Mouse (Mus musculus): ENCODE measurements around the gene Dst. TPM values are rescaled to one million over a fixed set of nuclear protein-coding genes. Genes with fewer than 3 reads are reported as not detected.

Dst gene
- polyA plus RNA-seq, 1 experiment from 2014 or later, result 37.7 TPM

GRCm38 (mm10) chr1:34218801-34219200, 310.8 kb downstream of the Dst start:
- ATAC-seq (ENCODE audit: low FRiP score), result no peak
- Histone ChIP-seq H3K4me1 (replicated peaks) (no peaks in the 10 kb centered on the region), H3K36me3 (peaks cover 66% of the 10 kb centered on the region), H3K27me3 (no peaks in the 10 kb centered on the region), H3K4me2 (no peak overlapping the region), H3K4me3 (no peak overlapping the region), H3K27ac (no peak overlapping the region), H3K9ac (no peak overlapping the region), H3K9me3 (no peaks in the 10 kb centered on the region)
- WGBS, result 91% methylated on average over 9 of the region's 9 CpGs

GRCm38 (mm10) chr1:34220094-34220601, 312.1 kb downstream of the Dst start:
- no peak overlapping the region for H3K4me2 ChIP-seq
- WGBS, result 91% methylated on average over 11 of the region's 11 CpGs
- H3K27me3 ChIP-seq, result no peaks in the 10 kb centered on the region
- H3K4me1 ChIP-seq (replicated peaks), result no peaks in the 10 kb centered on the region
- ATAC-seq (ENCODE audit: low FRiP score), result no peak
- H3K9ac ChIP-seq, result no peak overlapping the region
- no peak overlapping the region for H3K4me3 ChIP-seq
- H3K27ac ChIP-seq, result no peak overlapping the region
- no peaks in the 10 kb centered on the region for H3K9me3 ChIP-seq
- H3K36me3 ChIP-seq, result peaks cover 66% of the 10 kb centered on the region

GRCm38 (mm10) chr1:34223866-34224265, 315.8 kb downstream of the Dst start:
- Histone ChIP-seq H3K4me1 (replicated peaks) (no peaks in the 10 kb centered on the region), H3K4me2 (no peak overlapping the region), H3K9ac (no peak overlapping the region), H3K36me3 (peaks cover 83% of the 10 kb centered on the region), H3K4me3 (no peak overlapping the region), H3K27me3 (no peaks in the 10 kb centered on the region), H3K9me3 (no peaks in the 10 kb centered on the region), H3K27ac (no peak overlapping the region)
- ATAC-seq (ENCODE audit: low FRiP score), result no peak
- WGBS, result 92% methylated on average over 11 of the region's 11 CpGs

GRCm38 (mm10) chr1:34227676-34228075, 319.7 kb downstream of the Dst start:
- Histone ChIP-seq H3K4me1 (replicated peaks) (no peaks in the 10 kb centered on the region), H3K27me3 (no peaks in the 10 kb centered on the region), H3K4me2 (no peak overlapping the region), H3K27ac (no peak overlapping the region), H3K9ac (no peak overlapping the region), H3K4me3 (no peak overlapping the region), H3K9me3 (no peaks in the 10 kb centered on the region), H3K36me3 (peaks cover 71% of the 10 kb centered on the region)
- ATAC-seq (ENCODE audit: low FRiP score), result no peak
- WGBS, result 93% methylated on average over 8 of the region's 8 CpGs

- H3K9ac ChIP-seq, result no peak overlapping the region
- no peak overlapping the region for H3K4me2 ChIP-seq
- H3K27ac ChIP-seq, result no peak overlapping the region
- WGBS, result 74% methylated on average over 2 of the region's 2 CpGs
- H3K27me3 ChIP-seq, result no peaks in the 10 kb centered on the region
- peaks cover 41% of the 10 kb centered on the region for H3K36me3 ChIP-seq
- H3K4me1 ChIP-seq (replicated peaks), result peaks cover 16% of the 10 kb centered on the region
- ATAC-seq (ENCODE audit: low FRiP score), result no peak
- no peak overlapping the region for H3K4me3 ChIP-seq
- H3K9me3 ChIP-seq, result no peaks in the 10 kb centered on the region
These were observed 323.0 kb downstream of the Dst start for GRCm38 (mm10) chr1:34231041-34231440.

- Histone ChIP-seq H3K9ac (peak overlapping the region; percentile 69), H3K9me3 (no peaks in the 10 kb centered on the region), H3K27me3 (0 out of 2 replicates have a peak, but pooled peaks cover 5% of the 10 kb centered on the region), H3K27ac (no peak overlapping the region), H3K4me1 (replicated peaks) (peaks cover 43% of the 10 kb centered on the region), H3K36me3 (peaks cover 7% of the 10 kb centered on the region), H3K4me3 (peak overlapping the region; percentile 36), H3K4me2 (peak overlapping the region; percentile 67)
- ATAC-seq (ENCODE audit: low FRiP score), result peak; percentile 78
- under 1% methylated on average over 28 of the region's 28 CpGs for WGBS
These were observed 328.3 kb downstream of the Dst start for GRCm38 (mm10) chr1:34236254-34236723.

GRCm38 (mm10) chr1:34237211-34237610, 329.2 kb downstream of the Dst start:
- H3K4me1 ChIP-seq (replicated peaks), result peaks cover 43% of the 10 kb centered on the region
- H3K4me3 ChIP-seq, result peak overlapping the region; percentile 36; the same call in 1 of the 2 replicates
- peak overlapping the region; percentile 67 for H3K4me2 ChIP-seq
- 44% methylated on average over 14 of the region's 14 CpGs for WGBS
- H3K9me3 ChIP-seq, result no peaks in the 10 kb centered on the region
- ATAC-seq (ENCODE audit: low FRiP score), result no peak
- H3K27ac ChIP-seq, result 0 out of 2 replicates have a peak overlapping the region, but pooled peaks have one; percentile 1
- H3K27me3 ChIP-seq, result 0 out of 2 replicates have a peak, but pooled peaks cover 5% of the 10 kb centered on the region
- H3K36me3 ChIP-seq, result no peaks in the 10 kb centered on the region
- no peak overlapping the region for H3K9ac ChIP-seq

- 46% methylated on average over 12 of the region's 12 CpGs for WGBS
These were observed 329.7 kb downstream of the Dst start for GRCm38 (mm10) chr1:34237689-34238091.

GRCm38 (mm10) chr1:34238231-34238630, 330.2 kb downstream of the Dst start:
- H3K36me3 ChIP-seq, result peaks cover 9% of the 10 kb centered on the region
- no peak overlapping the region for H3K4me3 ChIP-seq
- no peaks in the 10 kb centered on the region for H3K9me3 ChIP-seq
- no peak overlapping the region for H3K4me2 ChIP-seq
- H3K9ac ChIP-seq, result no peak overlapping the region
- H3K27me3 ChIP-seq, result 0 out of 2 replicates have a peak, but pooled peaks cover 5% of the 10 kb centered on the region
- no peak overlapping the region for H3K27ac ChIP-seq
- WGBS, result 50% methylated on average over 6 of the region's 6 CpGs
- peaks cover 39% of the 10 kb centered on the region for H3K4me1 ChIP-seq (replicated peaks)
- ATAC-seq (ENCODE audit: low FRiP score), result no peak

More at GRCm38 (mm10) chr1:34237689-34238091, 329.7 kb downstream of the Dst start:
- Histone ChIP-seq H3K4me1 (replicated peaks) (peaks cover 43% of the 10 kb centered on the region), H3K27ac (no peak overlapping the region), H3K27me3 (0 out of 2 replicates have a peak, but pooled peaks cover 5% of the 10 kb centered on the region), H3K9ac (no peak overlapping the region), H3K36me3 (peaks cover 3% of the 10 kb centered on the region), H3K4me2 (peak overlapping the region; percentile 67), H3K9me3 (no peaks in the 10 kb centered on the region), H3K4me3 (no peak overlapping the region)
- ATAC-seq (ENCODE audit: low FRiP score), result no peak

GRCm38 (mm10) chr1:34244678-34245077, 336.7 kb downstream of the Dst start:
- peaks cover 52% of the 10 kb centered on the region for H3K36me3 ChIP-seq
- no peak overlapping the region for H3K27ac ChIP-seq
- H3K4me1 ChIP-seq (replicated peaks), result no peaks in the 10 kb centered on the region
- no peak for ATAC-seq (ENCODE audit: low FRiP score)
- no peaks in the 10 kb centered on the region for H3K9me3 ChIP-seq
- no peak overlapping the region for H3K9ac ChIP-seq
- no peaks in the 10 kb centered on the region for H3K27me3 ChIP-seq
- WGBS, result 90% methylated on average over 10 of the region's 10 CpGs
- no peak overlapping the region for H3K4me2 ChIP-seq
- H3K4me3 ChIP-seq, result no peak overlapping the region

GRCm38 (mm10) chr1:34245951-34246641, 338.1 kb downstream of the Dst start:
- H3K27me3 ChIP-seq, result no peaks in the 10 kb centered on the region
- H3K27ac ChIP-seq, result no peak overlapping the region
- WGBS, result 86% methylated on average over 15 of the region's 15 CpGs
- no peak overlapping the region for H3K4me2 ChIP-seq
- H3K4me1 ChIP-seq (replicated peaks), result no peaks in the 10 kb centered on the region
- H3K36me3 ChIP-seq, result peaks cover 62% of the 10 kb centered on the region
- H3K4me3 ChIP-seq, result no peak overlapping the region
- H3K9ac ChIP-seq, result no peak overlapping the region
- ATAC-seq (ENCODE audit: low FRiP score), result no peak
- H3K9me3 ChIP-seq, result no peaks in the 10 kb centered on the region

- H3K9ac ChIP-seq, result no peak overlapping the region
- 93% methylated on average over 8 of the region's 8 CpGs for WGBS
- H3K4me2 ChIP-seq, result no peak overlapping the region
- no peaks in the 10 kb centered on the region for H3K27me3 ChIP-seq
- H3K27ac ChIP-seq, result no peak overlapping the region
- peaks cover 67% of the 10 kb centered on the region for H3K36me3 ChIP-seq
- no peaks in the 10 kb centered on the region for H3K9me3 ChIP-seq
- no peak overlapping the region for H3K4me3 ChIP-seq
- no peaks in the 10 kb centered on the region for H3K4me1 ChIP-seq (replicated peaks)
- no peak for ATAC-seq (ENCODE audit: low FRiP score)
These were observed 338.6 kb downstream of the Dst start for GRCm38 (mm10) chr1:34246642-34246987.

GRCm38 (mm10) chr1:34251137-34251536, 343.1 kb downstream of the Dst start:
- 94% methylated on average over 13 of the region's 13 CpGs for WGBS
- Histone ChIP-seq H3K36me3 (peaks cover 82% of the 10 kb centered on the region), H3K4me1 (replicated peaks) (no peaks in the 10 kb centered on the region), H3K27me3 (no peaks in the 10 kb centered on the region), H3K4me3 (no peak overlapping the region), H3K4me2 (no peak overlapping the region), H3K9ac (no peak overlapping the region), H3K9me3 (no peaks in the 10 kb centered on the region), H3K27ac (no peak overlapping the region)
- no peak for ATAC-seq (ENCODE audit: low FRiP score)
